Mouse (Mus musculus) CH12.LX (cell line): Measurements from ENCODE around the gene Nynrin. TPM values are rescaled to one million over a fixed set of nuclear protein-coding genes. Genes with fewer than 3 reads are reported as not detected.

Experiments
- DNase-seq: peaks from one replicate; pipeline ENCODE4 v3.0.0-alpha.2; 2013; ENCODE audit errors: extremely low read depth
- H3K27ac ChIP-seq: 2 replicates; pipeline ENCODE4 v1.5.1; 2012; ENCODE audit warnings: low read depth, mild to moderate bottlenecking, control low read depth, moderate library complexity; ENCODE audit not compliant: insufficient read depth
- H3K27me3 ChIP-seq: replicated peaks from 2 replicates; pipeline ENCODE3; 2012; ENCODE audit warnings: inconsistent platforms
- H3K36me3 ChIP-seq, 2 experiments: replicated peaks in 1 of 2; 2 replicates each; pipeline versions ENCODE3 to v1.6.1; 2012; ENCODE audit warnings: inconsistent platforms in 1 of 2, low read length in 1 of 2, mild to moderate bottlenecking in 1 of 2, mixed read lengths in 1 of 2, moderate library complexity in 1 of 2; ENCODE audit not compliant: control insufficient read depth in 1 of 2, insufficient read depth in 1 of 2
- H3K4me1 ChIP-seq, 2 experiments: 2 replicates each; pipeline ENCODE4 v1.6.1; 2012; ENCODE audit warnings: inconsistent platforms in 1 of 2, moderate library complexity in 1 of 2; ENCODE audit not compliant: insufficient read depth in 2 of 2, control insufficient read depth in 1 of 2
- H3K4me2 ChIP-seq: 2 replicates; pipeline ENCODE4 v1.6.1; 2012; ENCODE audit warnings: low read depth, mild to moderate bottlenecking, control low read depth; ENCODE audit not compliant: poor library complexity, insufficient read depth, severe bottlenecking
- H3K4me3 ChIP-seq, 3 experiments: fragments of 150-350 bp in 1 of 3; sonication (generic) in 1 of 3; replicated peaks in 1 of 3; 2 replicates each; pipeline versions ENCODE3 to v1.5.1; 2011 to 2012; ENCODE audit warnings: low read depth in 2 of 3, low read length in 2 of 3, mild to moderate bottlenecking in 2 of 3, moderate library complexity in 2 of 3, control low read depth in 1 of 3, improper control_type of control experiment in 1 of 3, inconsistent platforms in 1 of 3, mixed read lengths in 1 of 3; ENCODE audit not compliant: poor library complexity in 1 of 3
- H3K79me2 ChIP-seq: replicated peaks from 2 replicates; pipeline ENCODE4 v1.6.1; 2012; ENCODE audit warnings: mild to moderate bottlenecking, moderate library complexity; ENCODE audit not compliant: control insufficient read depth, poor library complexity, insufficient read depth, severe bottlenecking; ENCODE audit errors: extremely low read depth
- H3K9ac ChIP-seq: 2 replicates; pipeline ENCODE4 v1.6.1; 2012; ENCODE audit warnings: low read depth, mild to moderate bottlenecking, control low read depth, moderate library complexity; ENCODE audit not compliant: insufficient read depth
- H3K9me3 ChIP-seq: replicated peaks from 2 replicates; pipeline ENCODE3; 2012; ENCODE audit warnings: low read length, inconsistent platforms, mixed read lengths
- CHD2 ChIP-seq: IDR thresholded peaks from 2 replicates; pipeline ENCODE4 v1.6.1; 2011; ENCODE audit warnings: low read length, improper control_type of control experiment
- E2F4 ChIP-seq: IDR thresholded peaks from 2 replicates; pipeline ENCODE4 v1.6.1; 2011; ENCODE audit warnings: low read depth, low read length, improper control_type of control experiment; ENCODE audit not compliant: insufficient replicate concordance
- ELF1 ChIP-seq: IDR thresholded peaks from 2 replicates; pipeline ENCODE4 v1.6.1; 2014; ENCODE audit warnings: low read depth, mild to moderate bottlenecking, inconsistent platforms, low read length, improper control_type of control experiment
- JUN ChIP-seq: IDR thresholded peaks from 2 replicates; pipeline ENCODE4 v1.6.1; 2011; ENCODE audit warnings: low read depth, mild to moderate bottlenecking, low read length, improper control_type of control experiment, moderate library complexity; ENCODE audit not compliant: insufficient read depth
- KAT2A ChIP-seq: IDR thresholded peaks from 2 replicates; pipeline ENCODE4 v1.6.1; 2012; ENCODE audit warnings: low read length, improper control_type of control experiment, inconsistent platforms; ENCODE audit not compliant: insufficient replicate concordance
- MAFK ChIP-seq: IDR thresholded peaks from 2 replicates; pipeline ENCODE4 v1.6.1; 2011; ENCODE audit warnings: low read length, improper control_type of control experiment; ENCODE audit not compliant: insufficient replicate concordance
- MXI1 ChIP-seq: IDR thresholded peaks from 2 replicates; pipeline ENCODE4 v1.6.1; 2011; ENCODE audit warnings: mild to moderate bottlenecking, low read depth, low read length, improper control_type of control experiment
- MYC ChIP-seq: IDR thresholded peaks from 2 replicates; pipeline ENCODE4 v1.6.1; 2011; ENCODE audit warnings: low read depth, mild to moderate bottlenecking, improper control_type of control experiment, low read length
- NELFE ChIP-seq: IDR thresholded peaks from 2 replicates; pipeline ENCODE4 v1.6.1; 2011; ENCODE audit warnings: low read depth, low read length, improper control_type of control experiment
- POLR2A ChIP-seq: IDR thresholded peaks from 2 replicates; pipeline ENCODE4 v1.6.1; 2011; ENCODE audit warnings: low read depth, mild to moderate bottlenecking, improper control_type of control experiment, low read length
- TBP ChIP-seq: conservative IDR thresholded peaks from 2 replicates; pipeline ENCODE4 v1.6.1; 2011; ENCODE audit warnings: low read depth, low read length, improper control_type of control experiment
- TCF12 ChIP-seq: IDR thresholded peaks from 2 replicates; pipeline ENCODE4 v1.6.1; 2014; ENCODE audit warnings: low read depth, mild to moderate bottlenecking, inconsistent platforms, low read length, improper control_type of control experiment
- USF1 ChIP-seq: IDR thresholded peaks from 2 replicates; pipeline ENCODE4 v1.6.1; 2014; ENCODE audit warnings: low read depth, mild to moderate bottlenecking, inconsistent platforms, low read length, improper control_type of control experiment
- USF2 ChIP-seq: conservative IDR thresholded peaks from 2 replicates; pipeline ENCODE4 v1.6.1; 2011; ENCODE audit warnings: low read depth, low read length, improper control_type of control experiment
- ZMIZ1 ChIP-seq: IDR thresholded peaks from 2 replicates; pipeline ENCODE4 v1.6.1; 2012; ENCODE audit warnings: low read depth, mild to moderate bottlenecking, inconsistent platforms, low read length, improper control_type of control experiment
- dilution Hi-C: fragments of 300-500 bp; cut with MboI; formaldehyde crosslinking; loops from 2 replicates; pipeline ENCODE4 v1.14.3; 2020; ENCODE audit warnings: low sequenced_read_pairs; ENCODE audit not compliant: extremely low pct_unique_long_range_greater_than_20kb, extremely low pct_ligation_motif_present
- in situ Hi-C: fragments of 300-500 bp; cut with MboI; formaldehyde crosslinking; loops from 3 replicates; pipeline ENCODE4 v1.14.3; 2019; ENCODE audit warnings: low sequenced_read_pairs, low pct_ligation_motif_present, low pct_unique_long_range_greater_than_20kb, mixed read lengths
- polyA plus RNA-seq: library from polyadenylated mRNA; unstranded; fragments of >175 nt; gene quantifications from 2 replicates; pipeline ENCODE4 v1.2.1, GENCODE M21; 2012; ENCODE audit warnings: low read depth; ENCODE audit not compliant: insufficient read length
- total RNA-seq, 2 experiments: library from RNA; depleted of rRNA; stranded (reverse); fragments of 300-350 nt in 1 of 2; fragments of >200 nt in 1 of 2; gene quantifications; 2 replicates each; pipeline ENCODE4 v1.2.3; 2012 to 2014

The Nynrin gene
- total and polyA plus RNA-seq, 3 experiments = under 0.01 to 0.10 TPM; not detected in 1

DNA sequence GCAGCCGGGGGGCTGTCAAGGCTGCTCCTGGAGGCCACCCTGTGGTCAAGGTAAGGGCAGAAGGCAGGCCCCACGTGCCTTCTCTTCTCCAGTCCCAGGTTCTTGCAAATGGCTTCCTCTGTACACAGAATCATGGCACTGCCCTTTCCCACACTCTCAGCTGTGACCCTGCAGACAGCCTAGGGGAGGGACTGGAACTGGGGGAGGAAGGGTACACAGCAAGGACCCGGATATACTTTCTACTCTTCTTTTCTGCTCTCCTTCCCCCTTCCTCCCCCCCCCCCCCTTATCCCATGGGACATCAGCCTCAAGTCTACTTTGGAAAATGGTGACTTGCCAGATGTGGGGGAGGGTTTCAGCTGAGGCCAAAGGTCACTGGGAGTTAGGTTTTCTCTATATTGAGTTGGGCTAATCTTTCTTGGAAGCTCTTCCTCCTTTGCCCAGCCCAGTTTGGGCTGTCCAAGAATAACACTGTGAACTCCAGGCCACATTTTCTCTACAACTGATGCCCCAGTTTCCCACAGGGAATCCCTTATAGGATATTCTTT, 25.0 kb upstream of the Nynrin start:
- H3K4me3 ChIP-seq = no peak overlapping the region
- H3K27me3 ChIP-seq = peaks cover 26% of the 10 kb centered on the region
- H3K36me3 ChIP-seq = no peaks in the 10 kb centered on the region
- no peak overlapping the region for H3K27ac ChIP-seq
- no peaks in the 10 kb centered on the region for H3K9me3 ChIP-seq
- no peak for TF ChIP-seq ELF1
- no peak for TF ChIP-seq CHD2
- no peak for TF ChIP-seq ZMIZ1
- TF ChIP-seq USF2 = no peak
- TF ChIP-seq USF1 = no peak
- no peak for TF ChIP-seq TCF12
- no peak for TF ChIP-seq KAT2A
- TF ChIP-seq MAFK = no peak
- TF ChIP-seq POLR2A = no peak
- no peak for TF ChIP-seq MYC
- no peak for TF ChIP-seq E2F4
- TF ChIP-seq JUN = no peak
- no peak for TF ChIP-seq NELFE
- no peak for TF ChIP-seq MXI1
- H3K9ac ChIP-seq = no peak overlapping the region
- H3K4me2 ChIP-seq = no peak overlapping the region
- DNase-seq = no peak
- dilution Hi-C loops = no loop called here
- H3K79me2 ChIP-seq = no peaks in the 10 kb centered on the region
- in situ Hi-C loops = no loop called here
- peaks cover 0 to 7% of the 10 kb centered on the region in 2 experiments; a peak in 2 of 4 replicates for H3K4me1 ChIP-seq

- H3K4me3 ChIP-seq = no peak overlapping the region
- peaks cover 22% of the 10 kb centered on the region for H3K27me3 ChIP-seq
- no peak overlapping the region for H3K4me2 ChIP-seq
- H3K27ac ChIP-seq = no peak overlapping the region
- peaks cover 0 to 7% of the 10 kb centered on the region in 2 experiments; a peak in 2 of 4 replicates for H3K4me1 ChIP-seq
- dilution Hi-C loops = no loop called here
- no peak for TF ChIP-seq TBP
- TF ChIP-seq MAFK = no peak
- no peak for DNase-seq
- H3K9ac ChIP-seq = no peak overlapping the region
- no peaks in the 10 kb centered on the region for H3K79me2 ChIP-seq
- in situ Hi-C loops = no loop called here
- no peaks in the 10 kb centered on the region for H3K36me3 ChIP-seq
- H3K9me3 ChIP-seq = no peaks in the 10 kb centered on the region
These were observed 24.0 kb upstream of the Nynrin start for GRCm38 (mm10) chr14:55829854-55830253.
